Mouse (Mus musculus) spleen, postnatal 4 days (tissue): ENCODE data around the gene Lhx4.

Experiments used
- DNase-seq, 2 experiments: peaks; one replicate each; pipeline ENCODE4 v3.0.0; 2022; ENCODE audit warnings: low spot score in 2 of 2

Lhx4 gene

GRCm38 (mm10) chr1:155751484-155752255 lies at the start of gene Lhx4:
TSS of gene Lhx4 (minus strand) at chr1:155751684.
- no peak for DNase-seq

- DNase-seq, result no peak
These were observed 46.5 kb upstream of the Lhx4 start for GRCm38 (mm10) chr1:155798000-155798399.

GRCm38 (mm10) chr1:155797425-155797824 lies 45.9 kb upstream of the Lhx4 start:
- DNase-seq, result no peak

- no peak for DNase-seq
These were observed 45.4 kb upstream of the Lhx4 start for GRCm38 (mm10) chr1:155796757-155797405.

GRCm38 (mm10) chr1:155795791-155796233 lies 44.3 kb upstream of the Lhx4 start:
- no peak for DNase-seq

GRCm38 (mm10) chr1:155794855-155795254 lies 43.4 kb upstream of the Lhx4 start:
- no peak for DNase-seq

- no peak for DNase-seq
These were observed 40.4 kb upstream of the Lhx4 start for GRCm38 (mm10) chr1:155791919-155792318.

- DNase-seq, result no peak
These were observed 38.9 kb upstream of the Lhx4 start for GRCm38 (mm10) chr1:155790111-155790974.

- no peak for DNase-seq
These were observed 34.4 kb upstream of the Lhx4 start for GRCm38 (mm10) chr1:155785886-155786285.

GRCm38 (mm10) chr1:155784343-155785205 lies 33.1 kb upstream of the Lhx4 start:
- DNase-seq, result peak; percentile 28 to 73

- no peak for DNase-seq
These were observed 30.9 kb upstream of the Lhx4 start for GRCm38 (mm10) chr1:155782382-155782781.

- DNase-seq, result no peak
These were observed 26.4 kb upstream of the Lhx4 start for GRCm38 (mm10) chr1:155777641-155778625.

- peak in 1 of 2 experiments; percentile 46 for DNase-seq
These were observed 7.7 kb upstream of the Lhx4 start for GRCm38 (mm10) chr1:155759167-155759566.

- DNase-seq, result no peak
These were observed 7.2 kb upstream of the Lhx4 start for GRCm38 (mm10) chr1:155758711-155759110.

- peak in 1 of 2 experiments; percentile 44 for DNase-seq
These were observed 6.1 kb upstream of the Lhx4 start for GRCm38 (mm10) chr1:155757621-155758020.

- DNase-seq, result no peak
These were observed 1.9 kb upstream of the Lhx4 start for GRCm38 (mm10) chr1:155753411-155753810.

- DNase-seq, result no peak
These were observed 836 bp downstream of the Lhx4 start for GRCm38 (mm10) chr1:155750517-155751178.

- no peak for DNase-seq
These were observed 3.6 kb downstream of the Lhx4 start for GRCm38 (mm10) chr1:155747911-155748310.

GRCm38 (mm10) chr1:155747011-155747410 lies 4.5 kb downstream of the Lhx4 start:
- DNase-seq, result no peak
